Mouse (Mus musculus): ENCODE measurements around the gene Slc16a2.

DNA sequence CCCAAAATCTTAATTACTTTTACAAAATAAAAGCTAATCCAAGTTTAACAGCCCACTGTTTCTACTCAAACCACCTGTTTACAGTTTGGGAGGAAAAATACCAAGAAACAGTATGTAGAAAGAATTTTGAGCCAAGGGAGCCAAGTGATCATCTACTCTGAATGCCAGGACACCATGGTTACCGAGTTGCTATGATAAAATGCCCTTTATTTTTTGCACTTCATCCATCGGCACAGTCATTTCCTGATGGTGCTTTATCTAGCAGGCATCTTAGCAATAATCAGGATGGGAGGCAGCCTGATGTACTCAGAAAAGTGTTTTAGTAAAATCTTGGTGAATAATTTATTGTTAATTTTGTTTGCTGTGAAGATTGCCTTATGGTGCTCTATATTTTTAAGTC lies 41.7 kb upstream of the Slc16a2 start:
- TF ChIP-seq CTCF (IDR thresholded peaks at IDR 0.05; ENCODE audit: control insufficient read depth, insufficient read depth, low read length), result no peak
- no peak for TF ChIP-seq POLR2A (IDR thresholded peaks at IDR 0.05; ENCODE audit: borderline replicate concordance, control insufficient read depth, low read depth, low read length)
